Mouse (Mus musculus) liver, embryonic 14.5 days (tissue): ENCODE measurements around the gene Trit1.
"Not testable (repeated sequence)": the region's sequence is repeated elsewhere in the genome, so short reads cannot be mapped to it uniquely, and the experiment has no call there.

Source experiments
- CTCF ChIP-seq: IDR thresholded peaks from 2 replicates; pipeline ENCODE4 v1.5.1; 2016; ENCODE audit warnings: antibody characterized with exemption, low read depth, control low read depth
- EP300 ChIP-seq: IDR thresholded peaks from 2 replicates; pipeline ENCODE4 v1.6.1; 2016; ENCODE audit warnings: antibody characterized with exemption, low read depth

GRCm38 (mm10) chr4:122988004-122988403 lies 28.4 kb upstream of the Trit1 start:
- TF ChIP-seq CTCF = peak; percentile 37
- TF ChIP-seq EP300 = not testable (repeated sequence)
